In genomic region chrX:73910451-73910850, GRCm38 (mm10) we compare ENCODE assay signal across 14 mouse cellular contexts. TPM values are rescaled to one million over a fixed set of nuclear protein-coding genes. Genes with fewer than 3 reads are reported as not detected.
DNase-seq lines count a peak whose midpoint lies in the region; ATAC-seq and TF ChIP-seq lines count a peak whose summit lies in the region.
"Had no signal": no experiment of that assay in that cellular context is flagged by ENCODE, and none has a peak within 500 bp of the region (broad histone marks: within the 10 kb centered on the region; RNA-seq: fewer than 3 reads in every experiment).

No protein-coding gene starts in this region.

- no peak overlapping the region for H3K4me2 ChIP-seq in hindbrain, embryonic 11.5 days (replicated peaks; ENCODE audit: low read depth, low read length)
- H3K4me2 ChIP-seq in liver, embryonic 13.5 days = peak overlapping the region; percentile 74

- no peak for ATAC-seq in hindbrain, embryonic 11.5 days (ENCODE audit: low FRiP score)
- ATAC-seq in liver, embryonic 13.5 days (ENCODE audit: low read depth) = no peak
- ATAC-seq: hindbrain, postnatal 0 days had no signal

- no peak for TF ChIP-seq EP300 in MEL (IDR thresholded peaks at IDR 0.05; ENCODE audit: low read depth in 1 of 2, low read length in 2 of 2)

- peaks cover 6% of the 10 kb centered on the region for H3K4me1 ChIP-seq in hindbrain, embryonic 10.5 days (replicated peaks)
- no peaks in the 10 kb centered on the region for H3K4me1 ChIP-seq in hindbrain, embryonic 11.5 days (replicated peaks; ENCODE audit: control insufficient read depth, insufficient read depth, low read length)
- H3K4me1 ChIP-seq in MEL (ENCODE audit: control insufficient read depth in 1 of 2, insufficient read depth in 2 of 2, low read length in 2 of 2) = peaks cover 15 to 32% of the 10 kb centered on the region in 2 experiments
- peaks cover 45% of the 10 kb centered on the region for H3K4me1 ChIP-seq in liver, embryonic 13.5 days (replicated peaks)
- H3K4me1 ChIP-seq: embryonic facial prominence, embryonic 12.5 days had no signal

- peak overlapping the region; percentile 38 for H3K4me3 ChIP-seq in hindbrain, embryonic 10.5 days
- H3K4me3 ChIP-seq in hindbrain, embryonic 11.5 days (ENCODE audit: low read depth, low read length) = no peak overlapping the region
- H3K4me3 ChIP-seq in MEL (ENCODE audit: control insufficient read depth in 1 of 2, insufficient read depth in 1 of 2, low read depth in 2 of 2, low read length in 2 of 2) = peak overlapping the region; percentile 61 to 63
- H3K4me3 ChIP-seq in liver, embryonic 13.5 days (replicated peaks) = peak overlapping the region; percentile 53
- H3K4me3 ChIP-seq: embryonic facial prominence, embryonic 12.5 days had no signal

- no peaks in the 10 kb centered on the region for H3K27me3 ChIP-seq in hindbrain, embryonic 10.5 days (ENCODE audit: insufficient read depth, poor library complexity, severe bottlenecking)
- H3K27me3 ChIP-seq in hindbrain, embryonic 11.5 days (ENCODE audit: control insufficient read depth, insufficient read depth, low read length) = no peaks in the 10 kb centered on the region
- H3K27me3 ChIP-seq in MEL (ENCODE audit: control insufficient read depth in 1 of 2, insufficient read depth in 2 of 2, low read length in 2 of 2) = no peaks in the 10 kb centered on the region
- no peaks in the 10 kb centered on the region for H3K27me3 ChIP-seq in liver, embryonic 13.5 days

- DNase-seq in hindbrain, embryonic 10.5 days (ENCODE audit: low spot score) = no peak
- no peak for DNase-seq in hindbrain, embryonic 11.5 days (ENCODE audit: low spot score)
- DNase-seq in A20 (ENCODE audit: low read depth, low spot score) (peak; percentile 48), MEL (ENCODE audit: low read depth, low spot score) (peak; percentile 46)
- no peak for DNase-seq in liver, embryonic 13.5 days
- DNase-seq in embryo, embryonic 9.5 days (ENCODE audit: extremely low spot score) = no peak
- no peak for DNase-seq in layer of hippocampus, postnatal 14 days (ENCODE audit: low spot score in 2 of 2)
- DNase-seq: cerebellum, adult 11-12 months had no signal

- H3K9ac ChIP-seq in hindbrain, embryonic 11.5 days (ENCODE audit: low read depth, low read length) = no peak overlapping the region
- H3K9ac ChIP-seq in MEL (ENCODE audit: control insufficient read depth, low read depth, low read length, poor library complexity, severe bottlenecking) = peak overlapping the region; percentile 73
- peak overlapping the region; percentile 69 for H3K9ac ChIP-seq in liver, embryonic 13.5 days
- H3K9ac ChIP-seq: embryonic facial prominence, embryonic 12.5 days had no signal

- no peak for TF ChIP-seq POLR2A in MEL (IDR thresholded peaks at IDR 0.05; ENCODE audit: control insufficient read depth in 1 of 2, insufficient read depth in 1 of 2, low read depth in 1 of 2, low read length in 2 of 2, poor library complexity in 1 of 2)

- H3K27ac ChIP-seq in hindbrain, embryonic 10.5 days = no peak overlapping the region
- H3K27ac ChIP-seq in hindbrain, embryonic 11.5 days (ENCODE audit: low read depth, low read length) = no peak overlapping the region
- H3K27ac ChIP-seq in MEL (ENCODE audit: control insufficient read depth, low read depth, low read length) = peak overlapping the region; percentile 90
- peak overlapping the region; percentile 76; the same call in 1 of the 2 replicates for H3K27ac ChIP-seq in liver, embryonic 13.5 days
- H3K27ac ChIP-seq: embryonic facial prominence, embryonic 12.5 days; hindbrain, postnatal 0 days had no signal

- no peak for TF ChIP-seq CTCF in MEL (IDR thresholded peaks at IDR 0.05 in 2 of 3, conservative IDR thresholded peaks at IDR 0.05 in 1 of 3; ENCODE audit: control insufficient read depth in 1 of 3, insufficient read depth in 1 of 3, low read depth in 2 of 3, low read length in 3 of 3, poor library complexity in 1 of 3, severe bottlenecking in 1 of 3)

- peaks cover 2% of the 10 kb centered on the region for H3K79me2 ChIP-seq in MEL (ENCODE audit: control insufficient read depth, insufficient read depth, low read length, poor library complexity)

- no peaks in the 10 kb centered on the region for H3K36me3 ChIP-seq in hindbrain, embryonic 10.5 days
- H3K36me3 ChIP-seq in hindbrain, embryonic 11.5 days (ENCODE audit: control insufficient read depth, insufficient read depth, low read length) = no peaks in the 10 kb centered on the region
- peaks cover 0 to 32% of the 10 kb centered on the region in 2 experiments; a peak in 2 of 4 replicates for H3K36me3 ChIP-seq in MEL (ENCODE audit: control insufficient read depth in 1 of 2, insufficient read depth in 2 of 2, low read length in 2 of 2)
- H3K36me3 ChIP-seq in liver, embryonic 13.5 days = no peaks in the 10 kb centered on the region
- H3K36me3 ChIP-seq: embryonic facial prominence, embryonic 12.5 days had no signal

- no peak for TF ChIP-seq RAD21 in MEL (IDR thresholded peaks at IDR 0.05; ENCODE audit: low read depth, low read length)

- H3K9me3 ChIP-seq in hindbrain, embryonic 10.5 days = no peaks in the 10 kb centered on the region
- H3K9me3 ChIP-seq in hindbrain, embryonic 11.5 days (ENCODE audit: control insufficient read depth, low read length) = no peaks in the 10 kb centered on the region
- H3K9me3 ChIP-seq in MEL (replicated peaks; ENCODE audit: insufficient read depth, low read length) = no peaks in the 10 kb centered on the region
- no peaks in the 10 kb centered on the region for H3K9me3 ChIP-seq in liver, embryonic 13.5 days (replicated peaks)
- H3K9me3 ChIP-seq: embryonic facial prominence, embryonic 12.5 days had no signal

TF ChIP-seq in MEL, 35 proteins besides CTCF, POLR2A, EP300 and RAD21:
- TF ChIP-seq MEF2A (IDR thresholded peaks at IDR 0.05; ENCODE audit: extremely low read depth, insufficient replicate concordance, low read depth, low read length, poor library complexity, severe bottlenecking) = no peak
- TF ChIP-seq ETS1 (IDR thresholded peaks at IDR 0.05; ENCODE audit: low read depth, low read length) = no peak
- TF ChIP-seq HCFC1 (IDR thresholded peaks at IDR 0.05; ENCODE audit: low read depth, low read length) = no peak
- TF ChIP-seq ZMIZ1 (IDR thresholded peaks at IDR 0.05; ENCODE audit: low read depth, low read length) = no peak
TF ChIP-seq in MEL: peak in this region for 0.

RNA-seq across cellular contexts. Expression of gene Arhgap4, which starts 11.2 kb away (rescaled TPM):
- 2.2 TPM in 2 replicates for polyA plus RNA-seq in hindbrain, embryonic 10.5 days (2016; fragmentation: Nextera tagmentation; extraction: Ambion mirVana)
- 0.99 and 2.3 TPM in 2 replicates for polyA plus RNA-seq in hindbrain, embryonic 11.5 days (2014; fragmentation: Nextera tagmentation; extraction: Ambion mirVana)
- total RNA-seq in MEL (2012; rRNA removed) = 9.6 and 10.3 TPM in 2 replicates
- polyA plus RNA-seq in MEL (2012; ENCODE audit: insufficient read depth in 1 of 2, insufficient read length in 2 of 2, low read depth in 1 of 2, low replicate concordance in 2 of 2, missing spikeins in 1 of 2) = 10 to 100 TPM in 1 of 2 experiments, not detected in 1; 24.5 TPM
- 4.7 and 4.8 TPM in 2 replicates for polyA plus RNA-seq in liver, embryonic 13.5 days (2015; fragmentation: Nextera tagmentation; extraction: Ambion mirVana)
- total RNA-seq in layer of hippocampus, postnatal 14 days (2021) = 1 to 10 TPM; 4.1 to 5.0 TPM

RNA-seq across cellular contexts. Expression of gene Naa10, which starts 11.3 kb away (rescaled TPM):
- polyA plus RNA-seq in hindbrain, embryonic 10.5 days (2016; fragmentation: Nextera tagmentation; extraction: Ambion mirVana) = 148 and 159 TPM in 2 replicates
- polyA plus RNA-seq in hindbrain, embryonic 11.5 days (2014; fragmentation: Nextera tagmentation; extraction: Ambion mirVana) = 117 and 126 TPM in 2 replicates
- 155 and 174 TPM in 2 replicates for total RNA-seq in MEL (2012; rRNA removed)
- polyA plus RNA-seq in MEL (2012; ENCODE audit: insufficient read depth in 1 of 2, insufficient read length in 2 of 2, low read depth in 1 of 2, low replicate concordance in 2 of 2, missing spikeins in 1 of 2) = 100 to 1,000 TPM; 253 to 417 TPM
- polyA plus RNA-seq in liver, embryonic 13.5 days (2015; fragmentation: Nextera tagmentation; extraction: Ambion mirVana) = 129 and 131 TPM in 2 replicates
- total RNA-seq in layer of hippocampus, postnatal 14 days (2021) = 10 to 100 TPM; 62.8 to 70.1 TPM

RNA-seq across cellular contexts. Expression of gene L1cam, which starts 14.5 kb away (rescaled TPM):
- 13.4 and 26.1 TPM in 2 replicates for polyA plus RNA-seq in hindbrain, embryonic 10.5 days (2016; fragmentation: Nextera tagmentation; extraction: Ambion mirVana)
- 26.3 and 35.9 TPM in 2 replicates for polyA plus RNA-seq in hindbrain, embryonic 11.5 days (2014; fragmentation: Nextera tagmentation; extraction: Ambion mirVana)
- total RNA-seq in MEL (2012; rRNA removed) = 0.52 and 0.73 TPM in 2 replicates
- under 1 TPM in 1 of 2 experiments, not detected in 1; 0.96 TPM for polyA plus RNA-seq in MEL (2012; ENCODE audit: insufficient read depth in 1 of 2, insufficient read length in 2 of 2, low read depth in 1 of 2, low replicate concordance in 2 of 2, missing spikeins in 1 of 2)
- polyA plus RNA-seq in liver, embryonic 13.5 days (2015; fragmentation: Nextera tagmentation; extraction: Ambion mirVana) = 0.16 and 0.19 TPM in 2 replicates
- total RNA-seq in layer of hippocampus, postnatal 14 days (2021) = 100 to 1,000 TPM; 213 to 217 TPM

RNA-seq across cellular contexts. Expression of gene Avpr2, which starts 18.5 kb away (rescaled TPM):
- 0.16 TPM in 1 of 2 replicates, not detected in the other for polyA plus RNA-seq in hindbrain, embryonic 10.5 days (2016; fragmentation: Nextera tagmentation; extraction: Ambion mirVana)
- 0.06 and 0.11 TPM in 2 replicates for polyA plus RNA-seq in hindbrain, embryonic 11.5 days (2014; fragmentation: Nextera tagmentation; extraction: Ambion mirVana)
- 0.10 and 0.35 TPM in 2 replicates for total RNA-seq in MEL (2012; rRNA removed)
- under 1 TPM in 1 of 2 experiments, not detected in 1; 0.49 TPM for polyA plus RNA-seq in MEL (2012; ENCODE audit: insufficient read depth in 1 of 2, insufficient read length in 2 of 2, low read depth in 1 of 2, low replicate concordance in 2 of 2, missing spikeins in 1 of 2)
- polyA plus RNA-seq in liver, embryonic 13.5 days (2015; fragmentation: Nextera tagmentation; extraction: Ambion mirVana) = 0.06 and 0.10 TPM in 2 replicates
- total RNA-seq in layer of hippocampus, postnatal 14 days (2021) = not detected
- total RNA-seq: adrenal gland, adult 2 months; granulocyte monocyte progenitor cell, adult 5-6 weeks; hindbrain, postnatal 0 days; layer of hippocampus, adult 8-10 months; left cerebral cortex, postnatal 36 days had no signal
- polyA plus RNA-seq: adrenal gland, adult 2 months; hindbrain, postnatal 0 days had no signal

RNA-seq across cellular contexts. Expression of gene Renbp, which starts 20.2 kb away (rescaled TPM):
- 20.6 and 25.8 TPM in 2 replicates for polyA plus RNA-seq in hindbrain, embryonic 10.5 days (2016; fragmentation: Nextera tagmentation; extraction: Ambion mirVana)
- polyA plus RNA-seq in hindbrain, embryonic 11.5 days (2014; fragmentation: Nextera tagmentation; extraction: Ambion mirVana) = 17.5 and 18.7 TPM in 2 replicates
- total RNA-seq in MEL (2012; rRNA removed) = 18.8 and 22.7 TPM in 2 replicates
- 10 to 100 TPM in 1 of 2 experiments, not detected in 1; 38.0 TPM for polyA plus RNA-seq in MEL (2012; ENCODE audit: insufficient read depth in 1 of 2, insufficient read length in 2 of 2, low read depth in 1 of 2, low replicate concordance in 2 of 2, missing spikeins in 1 of 2)
- 17.5 TPM in 2 replicates for polyA plus RNA-seq in liver, embryonic 13.5 days (2015; fragmentation: Nextera tagmentation; extraction: Ambion mirVana)
- 1 to 10 TPM; 5.5 to 6.3 TPM for total RNA-seq in layer of hippocampus, postnatal 14 days (2021)

Comparison
In these comparisons a context has a peak if more than half of its experiments do, and no peak if none do; other contexts are left out.
1. DNase-seq: peak in A20 (single experiment) and MEL (single experiment); none in hindbrain, embryonic 10.5 days (single experiment), hindbrain, embryonic 11.5 days (single experiment), liver, embryonic 13.5 days (single experiment), embryo, embryonic 9.5 days (single experiment) and layer of hippocampus, postnatal 14 days (0 of 2).
2. H3K27ac ChIP-seq: peak in MEL (single experiment) and liver, embryonic 13.5 days (single experiment); none in hindbrain, embryonic 10.5 days (single experiment) and hindbrain, embryonic 11.5 days (single experiment).